Mouse (Mus musculus) heart, postnatal 0 days (tissue): ENCODE data around the gene Cog7. TPM values are rescaled to one million over a fixed set of nuclear protein-coding genes. Genes with fewer than 3 reads are reported as not detected.

Source experiments
- ATAC-seq: fragments of 200-750 bp; cut with Nextera tagmentation; 2 replicates; pipeline ENCODE4 v1.8.0; 2017; ENCODE audit warnings: low read depth, moderate number of reproducible peaks, moderate library complexity; ENCODE audit not compliant: insufficient read depth
- DNase-seq: peaks from one replicate; pipeline ENCODE4 v3.0.0-alpha.2; 2016; ENCODE audit warnings: low spot score
- H3K27ac ChIP-seq: fragments of 300-500 bp; sonication (generic); 2 replicates; pipeline ENCODE4 v1.5.1; 2014; ENCODE audit warnings: low read depth, mild to moderate bottlenecking
- H3K27me3 ChIP-seq: fragments of 300-500 bp; sonication (generic); 2 replicates; pipeline ENCODE4 v1.6.1; 2014; ENCODE audit warnings: low read length, mixed read lengths; ENCODE audit not compliant: control insufficient read depth, insufficient read depth
- H3K36me3 ChIP-seq: fragments of 300-500 bp; sonication (generic); replicated peaks from 2 replicates; pipeline ENCODE4 v1.6.1; 2014; ENCODE audit warnings: low read length, mixed read lengths; ENCODE audit not compliant: control insufficient read depth, insufficient read depth
- H3K4me1 ChIP-seq: fragments of 300-500 bp; sonication (generic); 2 replicates; pipeline ENCODE4 v1.6.1; 2014; ENCODE audit warnings: antibody characterized with exemption; ENCODE audit not compliant: control insufficient read depth, insufficient read depth
- H3K4me2 ChIP-seq: fragments of 300-500 bp; sonication (generic); 2 replicates; pipeline ENCODE4 v1.6.1; 2014; ENCODE audit warnings: low read depth, mild to moderate bottlenecking, low read length, moderate library complexity
- H3K4me3 ChIP-seq: fragments of 300-500 bp; sonication (generic); 2 replicates; pipeline ENCODE4 v1.5.1; 2014; ENCODE audit warnings: low read depth, low read length
- H3K9ac ChIP-seq: fragments of 300-500 bp; sonication (generic); replicated peaks from 2 replicates; pipeline ENCODE4 v1.6.1; 2014; ENCODE audit warnings: low read depth, low read length, mixed read lengths
- H3K9me3 ChIP-seq: fragments of 300-500 bp; sonication (generic); replicated peaks from 2 replicates; pipeline ENCODE4 v1.6.1; 2016; ENCODE audit warnings: low read length; ENCODE audit not compliant: control insufficient read depth
- CTCF ChIP-seq: IDR thresholded peaks from 2 replicates; pipeline ENCODE4 v1.5.1; 2016; ENCODE audit warnings: antibody characterized with exemption, control low read depth, low read depth
- EP300 ChIP-seq: IDR thresholded peaks from 2 replicates; pipeline ENCODE4 v1.6.1; 2016; ENCODE audit warnings: antibody characterized with exemption, low read depth
- WGBS: fragments of 180-500 bp; shearing (Covaris S2); extraction: QIAGEN DNeasy Blood & Tissue Kit; methylation state at CpG from one replicate; pipeline ENCODE4 v1.1.7; 2014; 5-methylcytosine and 5-hydroxymethylcytosine counted together
- polyA plus RNA-seq: library from polyadenylated mRNA; unstranded; fragments of >200 nt; fragmentation: Nextera tagmentation; extraction: Ambion mirVana; gene quantifications from 2 replicates; pipeline ENCODE4 v1.2.1, GENCODE M21; 2015
- total RNA-seq: library from RNA; depleted of rRNA; stranded (reverse); fragments of >200 nt; gene quantifications from 2 replicates; pipeline ENCODE4 v1.2.3, GENCODE M21; 2014; ENCODE audit warnings: low replicate concordance; rRNA removed

Gene Cog7
- total and polyA plus RNA-seq, 2 experiments from 2014 or later, result 12.4 to 20.4 TPM

DNA sequence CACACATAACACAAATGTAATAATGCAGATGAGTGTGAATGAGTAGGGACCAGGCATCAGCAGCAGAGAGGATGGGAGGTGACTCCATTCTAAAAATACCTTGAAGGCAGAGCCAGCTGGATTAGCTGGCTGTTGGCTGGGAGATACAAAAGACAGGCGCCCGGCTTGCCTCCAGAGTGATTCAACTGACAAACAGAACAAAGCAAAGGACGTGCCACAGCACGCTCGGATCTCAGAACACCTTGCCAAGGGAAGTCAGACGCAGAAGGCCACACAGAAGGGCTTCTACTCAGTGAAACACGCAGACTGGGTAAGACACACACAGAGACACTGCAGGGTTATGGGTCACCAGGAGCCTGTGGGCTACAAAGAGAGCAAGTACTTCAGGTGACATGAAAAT lies 140.7 kb downstream of the Cog7 start:
- Histone ChIP-seq H3K36me3 (no peaks in the 10 kb centered on the region), H3K4me1 (peaks cover 5% of the 10 kb centered on the region; the same call in 1 of the 2 replicates), H3K9me3 (no peaks in the 10 kb centered on the region), H3K27me3 (no peaks in the 10 kb centered on the region), H3K27ac (peak overlapping the region; percentile 81), H3K9ac (no peak overlapping the region), H3K4me3 (no peak overlapping the region), H3K4me2 (peak overlapping the region; percentile 17; the same call in 1 of the 2 replicates)
- WGBS, result 25% methylated on average over 7 of the region's 7 CpGs
- peak; percentile 83 for ATAC-seq
- TF ChIP-seq CTCF, result no peak
- no peak for TF ChIP-seq EP300
- DNase-seq, result peak; percentile 65

DNA sequence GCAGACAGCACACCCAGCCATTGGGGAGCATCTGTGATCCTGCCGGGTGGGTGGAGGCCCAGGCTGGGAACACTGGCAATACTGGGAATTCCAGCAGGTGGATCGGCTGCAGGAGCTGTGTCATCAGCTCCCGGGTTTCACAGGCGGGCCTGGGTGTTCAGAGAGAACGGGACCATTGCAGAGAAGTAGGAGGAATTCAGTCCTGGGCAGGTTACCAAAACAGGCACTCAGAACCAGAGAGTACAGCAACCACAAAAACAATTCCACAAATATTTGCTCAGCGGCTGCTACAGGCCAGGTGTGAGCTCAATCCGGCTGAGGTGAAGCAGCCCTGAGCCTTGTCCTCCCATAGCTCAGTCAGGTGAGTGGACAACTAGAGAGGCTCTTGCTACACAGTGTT lies 144.7 kb downstream of the Cog7 start:
- Histone ChIP-seq H3K4me1 (peaks cover 5% of the 10 kb centered on the region; the same call in 1 of the 2 replicates), H3K4me2 (no peak overlapping the region), H3K36me3 (no peaks in the 10 kb centered on the region), H3K27me3 (no peaks in the 10 kb centered on the region), H3K4me3 (no peak overlapping the region), H3K27ac (no peak overlapping the region), H3K9ac (no peak overlapping the region), H3K9me3 (0 out of 2 replicates have a peak, but pooled peaks cover 3% of the 10 kb centered on the region)
- WGBS, result 76% methylated on average over 7 of the region's 7 CpGs
- DNase-seq (no peak), ATAC-seq (no peak)
- TF ChIP-seq EP300 (no peak), CTCF (no peak)

DNA sequence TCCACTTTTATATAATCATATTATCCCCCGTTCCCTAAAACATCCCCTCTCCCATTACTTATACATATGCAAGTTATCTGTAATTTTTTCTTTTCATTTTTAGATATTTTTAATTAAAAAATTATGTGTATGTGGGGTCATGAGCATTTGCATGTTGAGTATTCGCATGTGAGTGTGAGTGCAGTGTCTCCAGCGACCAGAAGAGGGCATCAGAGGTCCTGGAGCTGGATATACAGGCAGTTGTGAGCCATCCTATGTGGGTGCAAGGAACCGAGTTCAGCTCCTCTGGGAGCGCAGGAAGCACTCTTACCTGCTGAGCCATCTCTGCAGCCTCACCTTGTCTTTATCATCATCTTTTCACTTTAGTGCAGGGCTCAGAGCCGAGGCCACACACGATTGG lies 146.1 kb downstream of the Cog7 start:
- H3K27ac ChIP-seq, result no peak overlapping the region
- no peak overlapping the region for H3K4me2 ChIP-seq
- no peak for DNase-seq
- TF ChIP-seq EP300, result no peak
- no peak for TF ChIP-seq CTCF
- ATAC-seq, result no peak
- H3K36me3 ChIP-seq, result no peaks in the 10 kb centered on the region
- 80% methylated on average over 7 of the region's 7 CpGs for WGBS
- H3K27me3 ChIP-seq, result no peaks in the 10 kb centered on the region
- H3K9ac ChIP-seq, result no peak overlapping the region
- H3K9me3 ChIP-seq, result 0 out of 2 replicates have a peak, but pooled peaks cover 3% of the 10 kb centered on the region
- H3K4me3 ChIP-seq, result no peak overlapping the region
- peaks cover 2% of the 10 kb centered on the region; the same call in 1 of the 2 replicates for H3K4me1 ChIP-seq

Other genes with a start within 250 kb of the Cog7 start
- 0.12 and 3.3 TPM in 2 replicates for gene Scnn1g, start 247.2 kb downstream of the Cog7 start, total RNA-seq
- 0.04 and 0.12 TPM in 2 replicates for gene Scnn1g, start 247.2 kb downstream of the Cog7 start, polyA plus RNA-seq
- not detected in 2 replicates for gene Scnn1b, start 116.7 kb downstream of the Cog7 start, total RNA-seq
- 0.05 and 0.10 TPM in 2 replicates for gene Scnn1b, start 116.7 kb downstream of the Cog7 start, polyA plus RNA-seq
- gene Gga2, start 39.5 kb upstream of the Cog7 start, total RNA-seq, result 51.3 and 79.7 TPM in 2 replicates
- gene Gga2, start 39.5 kb upstream of the Cog7 start, polyA plus RNA-seq, result 37.5 and 38.1 TPM in 2 replicates
- gene Ubfd1, start 85.5 kb upstream of the Cog7 start, total RNA-seq, result 54.7 and 65.5 TPM in 2 replicates
- 22.6 and 25.5 TPM in 2 replicates for gene Ubfd1, start 85.5 kb upstream of the Cog7 start, polyA plus RNA-seq
- 54.3 and 60.1 TPM in 2 replicates for gene Ears2, start 85.6 kb upstream of the Cog7 start, total RNA-seq
- gene Ears2, start 85.6 kb upstream of the Cog7 start, polyA plus RNA-seq, result 27.8 and 29.2 TPM in 2 replicates
- gene Ndufab1, start 120.2 kb upstream of the Cog7 start, total RNA-seq, result 181 and 183 TPM in 2 replicates
- 2,966 and 3,134 TPM in 2 replicates for gene Ndufab1, start 120.2 kb upstream of the Cog7 start, polyA plus RNA-seq
- gene Palb2, start 151.3 kb upstream of the Cog7 start, total RNA-seq, result 0.97 and 6.4 TPM in 2 replicates
- 2.4 and 3.7 TPM in 2 replicates for gene Palb2, start 151.3 kb upstream of the Cog7 start, polyA plus RNA-seq
- gene Dctn5, start 151.3 kb upstream of the Cog7 start, total RNA-seq, result 28.9 and 50.0 TPM in 2 replicates
- 44.4 and 51.3 TPM in 2 replicates for gene Dctn5, start 151.3 kb upstream of the Cog7 start, polyA plus RNA-seq
- 27.8 and 35.5 TPM in 2 replicates for gene Plk1, start 177.7 kb upstream of the Cog7 start, total RNA-seq
- gene Plk1, start 177.7 kb upstream of the Cog7 start, polyA plus RNA-seq, result 22.8 and 23.3 TPM in 2 replicates
- gene Ern2, start 204.5 kb upstream of the Cog7 start, total RNA-seq, result not detected in 2 replicates
- gene Ern2, start 204.5 kb upstream of the Cog7 start, polyA plus RNA-seq, result 0.07 TPM in 1 of 2 replicates, not detected in the other
- 5.2 TPM in 1 of 2 replicates, not detected in the other for gene Chp2, start 237.8 kb upstream of the Cog7 start, total RNA-seq
- gene Chp2, start 237.8 kb upstream of the Cog7 start, polyA plus RNA-seq, result 0.38 and 0.63 TPM in 2 replicates